9 mouse cellular contexts compared by ENCODE assay signal in the genomic region with DNA sequence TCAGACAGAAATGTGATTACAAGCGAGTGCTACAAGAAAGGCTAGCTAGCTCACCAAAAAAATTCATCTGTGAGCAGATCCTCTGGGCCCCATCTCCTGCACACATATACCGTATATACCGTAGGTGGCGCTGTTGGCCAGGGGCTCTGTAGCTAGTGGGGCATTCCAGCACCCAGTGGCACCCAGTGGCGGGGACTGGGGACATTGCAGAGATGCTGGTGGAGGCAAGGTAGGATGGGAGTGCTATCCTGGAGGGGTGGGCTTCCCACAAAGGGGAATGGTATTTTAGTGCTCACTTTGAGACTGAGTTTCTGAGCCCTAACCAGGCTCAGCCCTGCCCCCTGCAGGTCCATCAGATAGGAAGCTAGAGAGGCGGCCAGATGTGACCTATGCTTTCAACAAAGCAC. TPM values are rescaled to one million over a fixed set of nuclear protein-coding genes. Genes with fewer than 3 reads are reported as not detected.
DNase-seq lines count a peak whose midpoint lies in the region; ATAC-seq and TF ChIP-seq lines count a peak whose summit lies in the region.
"Had no signal": no experiment of that assay in that cellular context is flagged by ENCODE, and none has a peak within 500 bp of the region (broad histone marks: within the 10 kb centered on the region; RNA-seq: fewer than 3 reads in every experiment).

No protein-coding gene starts in this region.

- H3K4me3 ChIP-seq in hindbrain, embryonic 10.5 days, result no peak overlapping the region
- no peak overlapping the region for H3K4me3 ChIP-seq in lung, embryonic 15.5 days
- H3K4me3 ChIP-seq in thymus, adult 2 months (ENCODE audit: control insufficient read depth, insufficient read depth, low read length), result no peak overlapping the region
- H3K4me3 ChIP-seq: limb, embryonic 15.5 days had no signal

- H3K36me3 ChIP-seq in hindbrain, embryonic 10.5 days, result peaks cover 57% of the 10 kb centered on the region
- H3K36me3 ChIP-seq in lung, embryonic 15.5 days, result peaks cover 15% of the 10 kb centered on the region; the same call in 1 of the 2 replicates
- H3K36me3 ChIP-seq in thymus, adult 2 months (ENCODE audit: control insufficient read depth, insufficient read depth, low read length), result no peaks in the 10 kb centered on the region

- TF ChIP-seq CTCF in thymus, adult 2 months (IDR thresholded peaks at IDR 0.05; ENCODE audit: borderline replicate concordance, control insufficient read depth, extremely low read depth, insufficient read depth, low read length, poor library complexity), result peak; percentile 100

- peaks cover 38% of the 10 kb centered on the region for H3K4me1 ChIP-seq in hindbrain, embryonic 10.5 days (replicated peaks)
- peaks cover 38% of the 10 kb centered on the region for H3K4me1 ChIP-seq in lung, embryonic 15.5 days
- peaks cover 46% of the 10 kb centered on the region for H3K4me1 ChIP-seq in thymus, adult 2 months (replicated peaks; ENCODE audit: control insufficient read depth, insufficient read depth, low read length)

- peak; percentile 61 for DNase-seq in MN1 (ENCODE audit: low spot score)
- peak; percentile 79 to 83 for DNase-seq in cerebellum, adult 18-20 months
- DNase-seq in hindbrain, embryonic 10.5 days (ENCODE audit: low spot score), result peak; percentile 61
- DNase-seq in layer of hippocampus, adult 9-10 months (ENCODE audit: low spot score), result peak; percentile 65
- peak; percentile 32 for DNase-seq in ovary, adult 18-20 months (ENCODE audit: low spot score)
- peak; percentile 87 for DNase-seq in thymus, adult 2 months

- H3K27ac ChIP-seq in hindbrain, embryonic 10.5 days, result no peak overlapping the region
- no peak overlapping the region for H3K27ac ChIP-seq in lung, embryonic 15.5 days
- no peak overlapping the region for H3K27ac ChIP-seq in thymus, adult 2 months (ENCODE audit: control insufficient read depth, insufficient read depth, low read length)
- H3K27ac ChIP-seq: limb, embryonic 15.5 days had no signal

- peaks cover 96% of the 10 kb centered on the region for H3K27me3 ChIP-seq in hindbrain, embryonic 10.5 days (ENCODE audit: insufficient read depth, poor library complexity, severe bottlenecking)
- no peaks in the 10 kb centered on the region for H3K27me3 ChIP-seq in lung, embryonic 15.5 days
- no peaks in the 10 kb centered on the region for H3K27me3 ChIP-seq in thymus, adult 2 months (ENCODE audit: control insufficient read depth, insufficient read depth, low read length)
- H3K27me3 ChIP-seq: limb, embryonic 15.5 days had no signal

- H3K9me3 ChIP-seq in hindbrain, embryonic 10.5 days, result no peaks in the 10 kb centered on the region
- no peaks in the 10 kb centered on the region for H3K9me3 ChIP-seq in lung, embryonic 15.5 days
- H3K9me3 ChIP-seq: limb, embryonic 15.5 days had no signal

- TF ChIP-seq POLR2A in thymus, adult 2 months (IDR thresholded peaks at IDR 0.05; ENCODE audit: control insufficient read depth, extremely low read depth, insufficient read depth, low read length, poor library complexity), result no peak

- no peak overlapping the region for H3K4me2 ChIP-seq in lung, embryonic 15.5 days
- H3K4me2 ChIP-seq: limb, embryonic 15.5 days had no signal

- no peak overlapping the region for H3K9ac ChIP-seq in lung, embryonic 15.5 days
- H3K9ac ChIP-seq: limb, embryonic 15.5 days had no signal

- ATAC-seq in frontal cortex, adult (ENCODE audit: low TSS enrichment), result peak; percentile 78
- ATAC-seq in lung, embryonic 15.5 days (ENCODE audit: borderline replicate concordance, extremely low read depth, low FRiP score, low TSS enrichment), result peak; percentile 40; the same call in 1 of the 2 replicates

- 18% methylated on average over 6 of the region's 6 CpGs for WGBS in hindbrain, embryonic 10.5 days
- 17% methylated on average over 6 of the region's 6 CpGs for WGBS in lung, embryonic 15.5 days
- WGBS in thymus, adult 2 months, result 20% methylated on average over 6 of the region's 6 CpGs

RNA-seq across cellular contexts. Expression of a gene that starts 13.4 kb away (rescaled TPM):
- 48.8 and 62.1 TPM in 2 replicates for polyA plus RNA-seq in hindbrain, embryonic 10.5 days (2016; fragmentation: Nextera tagmentation; extraction: Ambion mirVana)
- polyA plus RNA-seq in lung, embryonic 15.5 days (2015; fragmentation: Nextera tagmentation; extraction: Ambion mirVana), result 44.1 and 47.0 TPM in 2 replicates
- polyA plus RNA-seq in thymus, adult 2 months (2012; rRNA removed), result 11.9 and 14.6 TPM in 2 replicates

RNA-seq across cellular contexts. Expression of a gene that starts 13.5 kb away (rescaled TPM):
- 21.5 and 21.6 TPM in 2 replicates for polyA plus RNA-seq in hindbrain, embryonic 10.5 days (2016; fragmentation: Nextera tagmentation; extraction: Ambion mirVana)
- polyA plus RNA-seq in lung, embryonic 15.5 days (2015; fragmentation: Nextera tagmentation; extraction: Ambion mirVana), result 17.6 and 19.9 TPM in 2 replicates
- polyA plus RNA-seq in thymus, adult 2 months (2012; rRNA removed), result 6.7 and 6.8 TPM in 2 replicates

Comparison
In these comparisons a context has a peak if more than half of its experiments do, and no peak if none do; other contexts are left out.
1. DNase-seq: peak in every context shown above with its lines; median percentile 87 in thymus, adult 2 months; 81 in cerebellum, adult 18-20 months; 65 in layer of hippocampus, adult 9-10 months; 61 in MN1; 61 in hindbrain, embryonic 10.5 days; 32 in ovary, adult 18-20 months.